Mouse (Mus musculus) induced T-regulatory cell, adult 2 months (primary cell): ENCODE results near the gene Nkain2.
"Not testable (repeated sequence)": the region's sequence is repeated elsewhere in the genome, so short reads cannot be mapped to it uniquely, and the experiment has no call there.

ENCODE experiments used
- DNase-seq: peaks from one replicate; pipeline ENCODE4 v3.0.0-alpha.2; 2012; ENCODE audit warnings: low read depth

Nkain2 gene

DNA sequence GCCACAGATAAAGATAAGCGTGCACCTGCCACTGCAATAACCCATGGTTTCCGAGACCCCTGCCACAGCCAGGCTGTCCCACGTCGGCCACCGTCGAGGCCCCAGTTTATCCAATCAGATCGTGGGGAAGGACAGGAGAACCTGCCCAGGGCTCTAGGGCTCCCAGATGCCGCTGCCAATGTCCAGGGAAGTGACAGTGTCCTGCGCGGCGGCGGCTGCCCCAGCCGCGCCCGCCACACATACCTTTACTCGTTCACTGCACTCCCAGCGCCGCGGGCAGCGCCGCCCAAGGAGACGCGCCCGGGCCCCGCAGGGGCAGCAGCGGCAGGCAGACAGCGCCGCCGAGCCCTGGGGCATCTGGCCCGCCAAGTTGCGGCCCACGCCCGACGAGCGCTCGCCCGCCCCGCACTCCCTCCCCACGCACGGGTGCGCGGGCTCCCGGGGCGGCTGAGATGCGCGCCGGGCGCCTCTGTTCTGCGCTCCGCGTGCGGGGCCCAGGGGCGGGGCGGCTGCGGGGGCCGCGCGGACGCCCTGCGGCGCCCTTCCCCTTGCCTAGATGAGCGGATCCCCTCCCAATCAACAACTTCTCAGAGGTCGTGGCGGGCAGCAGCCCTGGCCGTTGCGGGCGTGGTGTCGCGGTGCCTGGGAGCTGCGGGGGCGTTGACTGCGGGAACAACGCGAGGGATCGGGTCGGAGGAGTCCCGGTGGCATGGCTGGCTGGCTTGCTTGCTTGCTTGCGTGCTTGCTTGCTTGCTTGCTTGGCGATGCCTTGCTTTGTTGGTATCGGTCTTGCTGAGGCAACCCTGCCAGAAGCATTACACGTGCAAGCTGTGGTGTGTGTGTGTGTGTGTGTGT lies at the start of gene Nkain2:
Gene Nkain2, minus strand, starts transcription at position 811 of the 855 bp plus-strand sequence.
- DNase-seq = no peak

DNA sequence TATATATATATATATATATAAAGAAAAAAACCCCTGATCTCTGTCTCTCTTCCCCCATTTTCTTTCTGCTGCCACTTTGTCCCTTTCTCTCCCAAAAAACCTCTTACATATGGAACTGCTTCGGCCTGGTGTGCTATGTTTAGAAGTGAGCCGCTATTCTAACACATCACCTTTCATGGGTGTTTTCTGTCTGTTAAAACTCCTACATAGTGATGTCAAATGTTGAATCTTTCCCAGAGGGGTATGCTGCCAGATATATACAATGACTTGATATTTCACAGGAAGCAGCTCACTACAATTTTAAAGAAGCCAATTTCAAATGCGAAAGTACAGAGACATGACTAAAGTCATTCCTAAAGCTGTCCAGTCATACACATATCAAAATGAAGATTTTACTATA lies 49.6 kb upstream of the Nkain2 start:
- no peak for DNase-seq

DNA sequence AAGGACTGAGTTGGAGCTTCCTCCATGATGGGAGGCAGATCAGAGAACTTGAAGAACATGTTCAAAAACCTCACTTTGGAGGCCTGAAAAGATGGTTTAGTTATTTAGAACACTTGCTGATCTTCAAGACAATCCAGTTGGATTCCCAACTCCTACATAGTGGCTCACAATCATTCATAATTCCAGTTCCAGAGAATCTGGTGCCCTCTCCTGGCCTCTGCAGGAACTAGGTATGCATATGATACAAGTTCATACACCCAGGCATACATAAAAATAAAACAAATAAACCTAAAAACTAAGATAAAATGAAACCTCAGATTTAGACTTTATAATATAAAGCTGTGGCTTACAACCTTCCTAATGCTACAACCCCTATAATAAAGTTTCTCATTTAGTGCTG lies 4.8 kb upstream of the Nkain2 start:
- no peak for DNase-seq

DNA sequence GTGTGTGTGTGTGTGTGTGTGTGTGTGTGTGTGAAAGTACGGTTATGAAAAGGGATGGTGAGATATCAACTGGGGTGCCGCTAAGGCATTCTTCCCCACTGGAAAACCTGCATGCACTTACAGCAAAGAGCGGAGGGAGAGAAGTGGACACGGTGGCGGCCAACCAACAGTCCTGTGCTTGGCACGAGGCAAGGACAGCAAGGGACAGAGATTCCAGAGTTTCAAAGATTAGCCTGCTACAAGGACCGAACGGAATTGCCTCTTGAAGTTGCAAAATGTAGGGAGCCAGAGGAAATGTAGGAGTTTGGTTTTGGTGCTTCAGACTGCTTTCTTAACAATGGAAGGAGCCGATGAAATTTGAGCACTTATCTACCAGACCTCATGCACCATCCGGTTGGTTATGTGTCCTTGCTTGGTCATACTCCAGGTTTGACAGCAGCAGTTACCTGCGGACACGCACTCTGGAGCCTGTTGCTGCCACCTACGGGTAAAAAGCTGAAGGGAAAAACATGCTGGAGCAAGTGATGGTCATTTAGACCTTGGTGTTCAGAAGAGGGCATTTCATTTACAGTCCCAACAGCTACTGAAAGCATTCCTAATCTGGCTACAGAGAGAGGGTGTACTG lies 357 bp upstream of the Nkain2 start:
- DNase-seq = no peak

DNA sequence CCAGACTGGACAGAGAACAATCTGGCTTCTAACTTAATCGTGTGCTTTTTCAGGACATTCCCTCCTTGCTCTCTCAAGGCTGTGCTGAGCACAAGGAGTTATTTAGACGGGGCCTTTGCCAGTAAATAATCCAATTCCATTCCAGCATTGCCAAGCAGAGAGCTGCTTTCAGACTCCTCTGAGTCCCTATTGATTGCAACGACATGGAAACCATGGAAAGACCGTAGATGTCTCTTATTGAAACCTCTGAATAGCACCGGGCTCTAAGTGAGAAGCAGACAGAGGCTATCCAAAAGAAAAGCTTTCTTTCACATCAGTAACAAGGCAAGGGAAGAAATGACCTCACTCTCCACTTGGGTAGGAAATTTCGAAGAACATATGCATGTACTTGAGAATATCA lies 8.3 kb downstream of the Nkain2 start:
- no peak for DNase-seq

DNA sequence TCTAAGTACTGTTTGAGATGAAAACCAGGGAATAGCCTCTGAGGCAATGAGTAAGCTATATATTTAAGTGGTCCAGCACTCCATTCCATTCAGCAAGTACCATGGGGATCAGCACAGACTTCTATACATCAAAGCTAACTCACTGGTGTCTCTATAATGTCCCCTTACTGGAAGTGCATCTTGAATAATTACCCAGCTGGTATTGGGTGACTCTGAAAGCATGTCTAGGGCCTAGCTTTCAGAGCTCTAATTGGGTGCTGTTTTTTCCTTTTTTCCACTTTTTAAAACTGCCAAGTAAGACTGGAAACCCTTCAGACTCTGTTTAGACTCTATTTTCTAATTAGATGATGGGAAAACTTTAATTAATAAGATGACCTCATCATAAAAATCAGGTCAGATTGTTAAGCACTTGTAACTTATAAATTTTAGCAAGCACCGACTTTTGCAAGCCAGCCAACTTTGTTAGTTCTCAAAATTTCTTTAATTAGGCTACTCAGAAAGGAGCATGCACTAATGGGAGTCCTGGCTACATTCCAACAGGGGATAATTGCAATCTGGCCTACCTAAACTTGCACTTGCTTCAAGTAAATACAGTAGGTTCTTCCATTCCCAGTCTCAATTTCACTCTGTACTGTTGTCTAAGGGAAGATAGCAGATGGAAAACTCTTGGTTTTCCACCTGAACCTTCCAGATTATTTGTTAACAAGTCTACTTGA lies 19.4 kb downstream of the Nkain2 start:
- DNase-seq = no peak

DNA sequence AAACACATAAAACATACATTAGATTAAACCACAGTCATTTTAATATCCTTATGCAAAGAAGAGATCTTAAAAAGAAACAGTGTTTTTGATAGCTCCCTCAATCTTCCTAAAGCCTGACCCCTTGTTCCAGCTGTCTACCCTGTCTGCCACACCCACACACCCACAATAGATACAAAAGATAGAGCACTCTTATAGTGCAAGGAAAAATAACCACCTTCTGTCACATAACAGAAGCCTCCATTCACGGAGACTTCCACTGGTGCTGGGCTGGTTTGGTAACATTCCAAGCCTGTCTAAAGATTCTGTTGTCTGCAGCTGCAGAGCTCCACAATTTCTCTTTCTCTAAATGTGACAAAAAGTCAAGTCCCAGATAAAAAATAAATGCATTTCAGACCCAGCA lies 20.7 kb downstream of the Nkain2 start:
- no peak for DNase-seq

DNA sequence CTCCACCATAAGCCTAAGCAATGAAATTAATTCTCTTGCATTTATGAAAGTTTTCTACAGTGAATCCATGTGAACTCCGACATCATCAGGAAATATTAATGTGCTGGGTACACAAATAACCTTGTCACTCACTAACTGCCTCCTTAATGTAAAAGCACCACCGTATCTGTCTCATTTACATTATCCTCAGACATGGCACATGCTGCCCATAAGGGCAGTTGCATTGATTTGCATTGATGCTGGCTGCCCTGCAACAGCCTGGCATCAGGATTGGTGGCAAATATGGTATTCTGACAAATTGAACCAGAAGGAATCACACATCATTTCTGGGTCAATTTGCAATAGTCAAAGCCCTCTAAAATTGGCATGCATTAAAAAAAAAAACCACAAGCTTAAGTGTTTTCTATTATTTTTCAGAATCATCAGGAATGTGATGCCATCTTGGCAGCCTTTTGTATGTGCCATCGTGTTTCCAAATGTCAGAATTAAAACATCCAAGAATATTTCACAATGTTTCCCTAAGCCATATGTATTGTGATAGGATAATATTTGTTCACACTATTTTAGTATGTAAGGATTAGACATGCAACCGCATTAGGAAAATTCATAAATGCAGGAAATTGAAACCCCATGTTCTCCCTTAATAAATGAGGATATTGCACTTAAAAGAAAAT lies 74.9 kb downstream of the Nkain2 start:
- no peak for DNase-seq

DNA sequence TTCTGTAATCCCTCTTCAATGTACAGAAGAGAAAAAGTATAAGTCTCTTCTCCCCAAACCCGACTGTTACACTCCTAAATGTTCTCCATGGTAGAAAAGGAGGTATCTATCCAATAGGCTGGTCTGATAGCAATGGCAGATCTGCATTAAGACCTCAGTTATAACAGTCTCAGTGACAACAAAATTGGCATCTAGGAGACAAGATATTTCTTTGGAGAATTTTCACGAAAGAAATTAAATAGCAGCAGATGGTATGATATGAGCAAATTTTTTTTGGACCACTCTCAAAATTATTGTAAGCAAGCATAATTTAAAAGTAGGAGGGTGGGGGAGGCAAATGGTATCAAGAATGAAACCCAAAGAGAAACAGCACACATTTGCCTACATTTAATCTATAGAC lies 94.0 kb downstream of the Nkain2 start:
- no peak for DNase-seq

DNA sequence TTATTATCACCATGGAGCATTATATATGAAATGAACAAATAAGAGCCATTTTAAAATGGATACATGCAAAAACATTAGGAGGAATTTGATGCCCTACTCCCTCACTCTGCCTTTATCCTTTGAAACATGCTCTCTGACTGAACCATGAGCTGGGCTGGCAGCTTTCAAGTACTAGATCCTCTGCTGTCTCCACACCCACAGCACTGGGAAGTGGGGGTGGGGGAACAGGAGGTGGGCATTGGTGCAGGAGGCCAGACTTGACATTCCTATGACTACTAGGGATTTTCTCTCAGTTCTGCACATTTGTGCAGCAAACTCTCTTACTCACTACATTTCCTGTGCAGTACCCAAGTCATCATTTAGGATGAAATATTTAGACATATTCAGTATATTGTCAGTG lies 99.7 kb downstream of the Nkain2 start:
- DNase-seq = no peak

DNA sequence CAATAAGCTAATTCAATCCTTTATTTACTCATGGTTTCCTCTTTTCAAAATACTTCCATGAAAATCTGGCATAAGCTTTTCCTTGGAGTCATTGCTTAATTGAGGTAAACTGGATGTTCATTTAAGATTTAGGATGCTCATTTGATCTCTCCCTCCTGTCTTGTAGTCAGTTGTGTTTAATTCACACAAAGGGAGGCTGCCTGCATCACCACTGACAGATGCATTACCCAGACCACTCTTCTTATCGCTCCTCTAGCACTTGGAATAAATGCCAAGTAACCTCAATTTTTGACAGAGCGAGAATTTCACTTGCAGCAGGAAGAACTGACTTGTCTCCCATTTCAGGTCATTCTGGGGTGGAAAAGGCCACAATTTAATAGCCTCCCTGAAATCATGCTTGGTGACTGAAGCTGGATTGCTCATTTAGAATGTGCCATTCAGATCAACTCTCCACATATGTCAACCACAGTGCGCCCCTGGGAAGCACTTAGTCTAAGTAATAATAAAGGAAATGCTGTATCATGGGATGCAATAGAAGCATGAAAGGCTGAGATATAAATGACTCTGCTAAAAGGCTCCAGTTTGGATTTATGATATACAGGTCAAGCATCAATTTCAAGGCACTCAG lies 107.4 kb downstream of the Nkain2 start:
- no peak for DNase-seq

DNA sequence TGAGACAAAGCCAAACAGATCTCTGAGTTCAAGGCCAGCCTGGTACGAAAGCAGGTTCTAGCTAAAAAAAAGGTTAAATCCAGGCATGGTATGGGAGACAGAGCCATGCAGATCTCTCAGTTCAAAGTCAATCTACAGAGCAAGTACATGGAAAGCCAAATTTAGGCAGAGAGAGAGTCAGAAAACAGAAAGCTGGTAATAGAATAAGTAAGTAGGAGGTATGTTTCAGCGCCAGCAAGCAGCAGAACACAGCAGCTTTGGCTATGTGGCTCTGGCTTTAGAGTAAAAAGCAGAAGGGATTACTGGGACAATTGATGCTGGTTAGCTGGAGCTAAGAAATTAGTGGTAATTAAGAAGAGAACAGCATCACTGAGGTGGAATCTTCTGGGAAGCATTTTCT lies 151.3 kb downstream of the Nkain2 start:
- DNase-seq = no peak

DNA sequence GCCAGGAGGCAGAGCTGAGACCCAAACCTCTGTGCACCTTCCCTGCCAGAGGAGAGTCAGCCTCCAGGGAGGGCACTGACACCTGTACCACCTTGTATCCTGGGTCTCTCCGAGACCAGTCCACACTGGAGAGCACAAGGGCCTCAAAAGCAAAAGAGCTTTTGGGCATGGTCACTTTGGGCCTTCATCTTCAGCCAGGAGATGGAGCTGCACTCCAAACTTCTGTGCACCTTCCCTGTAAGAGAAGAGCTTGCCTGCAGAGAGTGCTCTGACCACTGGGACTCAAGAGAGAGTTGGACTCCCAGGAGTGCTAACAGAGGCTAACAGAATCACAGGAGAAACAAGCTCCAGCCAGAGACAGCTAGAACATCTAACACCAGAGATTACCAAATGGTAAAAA lies 183.7 kb downstream of the Nkain2 start:
- DNase-seq = not testable (repeated sequence)

DNA sequence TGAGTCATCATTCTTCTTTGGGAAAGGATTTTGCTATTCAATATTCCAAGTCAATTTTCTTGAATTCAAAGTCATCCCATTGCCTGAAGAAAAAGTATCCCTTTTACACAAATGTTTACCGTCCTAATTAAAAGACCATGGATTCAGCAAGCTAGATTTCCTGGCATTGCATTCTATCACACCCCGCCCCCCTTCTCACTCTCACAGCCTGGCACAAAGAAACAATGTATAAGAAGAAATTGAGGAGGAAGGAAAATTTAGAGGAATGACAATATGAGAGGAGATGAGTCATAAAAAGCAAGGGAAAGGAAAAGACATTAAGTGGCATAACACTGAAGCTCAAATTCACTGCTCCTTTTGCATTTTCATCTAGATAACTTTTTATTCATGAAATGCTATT lies 193.6 kb downstream of the Nkain2 start:
- DNase-seq = no peak

DNA sequence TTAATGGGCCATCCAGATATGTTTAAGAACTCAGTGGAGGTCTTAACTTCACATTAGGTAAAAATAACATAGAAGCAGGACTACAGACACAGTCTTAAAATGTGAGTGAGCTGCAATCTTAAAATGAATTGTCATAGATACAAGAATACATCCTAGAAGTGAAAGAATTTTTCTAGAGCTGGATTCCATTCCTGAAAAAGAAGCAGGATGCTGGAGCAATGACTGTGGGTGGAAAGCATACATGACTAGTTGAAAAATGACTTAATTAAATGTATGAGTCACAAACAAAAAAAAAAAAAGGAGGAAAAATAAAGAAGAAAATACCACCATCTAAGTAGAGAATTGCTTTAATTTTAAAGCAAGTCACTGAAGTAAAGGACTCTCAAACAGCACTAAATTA lies 205.7 kb downstream of the Nkain2 start:
- DNase-seq = no peak

DNA sequence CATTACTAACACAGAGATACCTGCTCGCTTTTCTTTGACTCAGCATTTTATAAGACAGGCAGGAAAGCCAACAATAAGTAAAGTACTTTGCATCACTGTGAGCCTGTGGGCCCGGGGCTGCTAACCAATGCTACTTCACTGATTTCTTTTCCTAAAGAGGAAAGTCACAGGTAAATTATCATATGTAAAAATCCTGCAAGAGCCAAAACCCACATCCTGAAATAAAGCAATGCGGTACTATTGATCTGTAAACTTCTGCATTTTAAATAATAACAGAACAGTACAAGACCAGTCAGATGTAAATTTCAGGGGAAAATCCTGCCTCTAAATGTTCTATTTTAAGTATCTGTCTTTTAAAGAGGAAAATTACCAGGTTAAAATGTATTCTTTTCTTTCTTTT lies 250.0 kb downstream of the Nkain2 start:
- no peak for DNase-seq

DNA sequence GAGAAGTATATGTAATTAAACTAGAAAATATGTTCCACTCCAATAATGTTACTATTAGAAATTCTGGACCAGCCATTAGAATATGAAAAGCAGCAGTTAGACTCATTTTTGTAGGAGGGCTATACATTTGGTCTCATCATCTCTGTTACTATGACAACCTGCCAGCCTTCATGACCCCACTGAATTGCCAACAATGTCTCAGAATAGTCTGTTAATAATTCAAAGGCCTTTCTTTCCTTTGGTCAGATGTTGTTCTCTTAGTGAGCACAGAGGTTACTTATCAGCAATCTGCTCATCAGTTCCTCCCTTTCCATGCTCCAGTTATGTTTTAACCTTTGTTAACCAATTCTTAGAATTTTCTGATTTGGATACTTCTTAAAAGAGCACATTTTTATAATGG lies 251.1 kb downstream of the Nkain2 start:
- DNase-seq = no peak

DNA sequence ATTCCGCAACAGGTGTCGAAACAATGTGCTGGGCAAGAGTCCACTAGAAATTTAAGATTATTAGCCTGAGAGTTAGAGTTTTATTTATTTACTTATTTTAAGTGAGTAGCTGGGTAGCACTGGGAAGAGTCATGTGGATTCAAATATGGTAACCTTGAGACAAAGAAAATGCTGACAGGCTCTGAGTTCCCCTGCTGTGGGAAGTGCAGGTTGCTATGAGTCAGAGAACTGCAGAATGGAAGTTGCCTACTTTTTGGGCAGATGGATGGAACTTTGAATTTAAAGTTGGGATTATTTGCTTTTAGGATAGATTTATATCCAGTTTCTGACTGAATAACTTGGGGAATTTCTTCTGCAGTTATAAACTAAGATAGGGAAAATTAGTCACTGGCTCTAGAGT lies 259.2 kb downstream of the Nkain2 start:
- DNase-seq = no peak

DNA sequence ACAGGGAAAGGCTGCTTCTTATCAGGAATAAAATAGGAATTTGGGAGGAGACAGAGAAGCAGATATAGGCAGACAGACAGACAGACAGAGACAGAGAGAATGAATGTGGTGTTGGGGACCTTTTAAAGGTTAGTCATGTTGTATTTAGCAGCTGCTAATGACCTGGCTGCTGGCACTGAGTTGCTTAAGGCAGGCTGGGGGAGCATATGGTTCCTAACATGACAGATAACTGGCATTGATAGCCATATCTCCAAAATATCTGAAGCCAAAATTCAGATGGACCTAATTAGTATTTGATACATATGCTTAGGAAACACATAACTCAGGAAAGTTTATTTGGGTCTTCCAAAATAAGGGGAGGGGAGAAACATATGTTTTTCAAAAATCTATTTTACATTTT lies 285.8 kb downstream of the Nkain2 start:
- DNase-seq = no peak

DNA sequence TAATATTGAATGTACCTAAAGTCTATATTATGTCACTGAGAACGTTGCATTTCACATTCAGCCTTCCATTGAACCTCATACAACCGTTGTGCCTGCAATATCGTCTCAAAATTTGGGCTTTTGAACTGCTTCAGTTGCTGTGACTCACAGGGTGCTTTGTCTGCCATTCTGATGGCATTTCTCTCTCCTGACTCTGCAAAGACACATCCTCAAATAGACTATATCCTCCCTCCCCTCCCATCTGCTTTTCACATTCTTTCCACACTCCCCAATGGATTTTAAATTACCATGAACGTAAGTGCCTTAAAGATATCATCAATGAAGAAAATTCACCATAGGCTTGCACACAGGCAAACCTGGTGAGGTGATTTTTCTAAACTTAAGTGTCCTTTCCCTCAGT lies 287.5 kb downstream of the Nkain2 start:
- DNase-seq = no peak

DNA sequence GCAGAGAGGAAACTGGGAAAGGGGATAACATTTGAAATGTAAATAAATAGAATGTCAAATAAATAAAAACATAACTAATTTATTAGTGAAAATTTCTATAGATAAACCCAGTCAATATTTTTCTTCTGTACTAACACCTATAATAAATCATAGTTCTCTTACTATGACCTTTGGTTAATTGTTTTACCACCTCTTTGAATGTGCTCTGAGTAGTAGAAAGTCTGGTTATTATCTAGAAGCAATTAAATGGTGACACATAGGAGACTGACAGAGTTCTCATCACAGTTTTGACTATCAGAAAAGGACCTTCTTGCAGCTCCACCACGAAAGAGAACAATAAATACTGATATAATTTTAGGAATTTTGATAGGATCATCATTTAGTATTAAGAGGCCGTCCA lies 295.3 kb downstream of the Nkain2 start:
- DNase-seq = no peak

DNA sequence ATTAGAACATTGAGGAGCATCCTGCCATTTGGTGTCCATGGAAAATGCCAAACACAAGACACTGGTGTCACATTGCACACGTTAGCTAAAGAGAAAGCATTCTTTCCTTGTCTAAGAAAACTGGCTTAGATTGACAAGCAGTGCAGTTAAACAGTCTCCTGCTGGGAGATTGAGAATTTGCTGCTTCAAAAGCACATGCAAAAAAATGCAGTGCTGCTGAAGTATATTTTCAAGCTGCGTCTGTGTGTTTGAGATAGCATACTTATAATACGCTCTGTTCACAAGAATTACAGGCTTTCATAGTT lies 313.0 kb downstream of the Nkain2 start:
- no peak for DNase-seq
